Mouse (Mus musculus): Measurements from ENCODE around the gene Stat1.

The Stat1 gene

DNA sequence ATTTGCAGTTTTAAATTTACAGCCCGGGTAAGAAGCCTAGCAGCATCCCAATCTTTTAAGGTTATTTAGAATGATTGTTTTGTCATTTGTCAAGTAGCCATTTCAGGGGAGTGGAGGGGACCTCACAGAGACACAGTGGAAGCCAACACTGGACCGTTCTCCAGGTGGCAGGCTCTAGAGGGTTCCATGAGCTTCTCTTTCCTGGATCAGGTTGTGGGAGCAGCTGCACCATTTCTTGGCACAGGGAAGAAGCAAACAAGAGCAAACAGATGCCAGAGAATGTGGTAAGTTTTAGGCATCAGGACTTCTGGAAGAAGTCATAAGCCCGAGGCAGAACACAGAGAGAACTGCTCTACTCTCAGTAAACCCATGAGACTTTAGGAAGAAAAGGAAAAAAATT, 2.8 kb upstream of the Stat1 start:
- no peak for DNase-seq (ENCODE audit: low read depth, low spot score)
- Histone ChIP-seq H3K36me3 (ENCODE audit: control insufficient read depth, insufficient read depth, low read length, poor library complexity, severe bottlenecking) (no peaks in the 10 kb centered on the region), H3K27me3 (ENCODE audit: control insufficient read depth, insufficient read depth, low read length, poor library complexity, severe bottlenecking) (no peaks in the 10 kb centered on the region)

GRCm38 (mm10) chr1:52117777-52118176, 1.5 kb upstream of the Stat1 start:
- H3K27me3 ChIP-seq (ENCODE audit: control insufficient read depth, insufficient read depth, low read length, poor library complexity, severe bottlenecking) = no peaks in the 10 kb centered on the region
- peaks cover 7% of the 10 kb centered on the region for H3K36me3 ChIP-seq (ENCODE audit: control insufficient read depth, insufficient read depth, low read length, poor library complexity, severe bottlenecking)
- no peak for DNase-seq (ENCODE audit: low read depth, low spot score)

DNA sequence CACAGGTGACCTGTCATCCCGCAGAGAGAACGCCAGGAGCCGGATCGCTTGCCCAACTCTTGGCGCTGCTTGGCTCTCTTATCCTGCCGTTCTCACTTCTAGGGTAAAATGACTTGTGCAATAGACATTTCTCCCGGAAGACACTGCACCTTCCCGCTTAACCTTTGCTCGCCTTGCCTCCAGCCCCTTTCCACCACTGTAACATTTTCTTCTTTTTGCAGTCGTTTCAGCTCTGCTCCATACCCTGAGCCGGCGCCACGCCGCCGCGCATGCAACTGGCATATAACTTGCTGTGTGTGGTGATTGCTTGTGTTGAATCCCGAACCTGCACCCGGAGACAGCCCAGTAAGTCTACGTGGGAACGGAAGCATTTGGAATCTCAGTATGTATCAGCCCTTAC, 451 bp downstream of the Stat1 start:
- Histone ChIP-seq H3K27me3 (ENCODE audit: control insufficient read depth, insufficient read depth, low read length, poor library complexity, severe bottlenecking) (no peaks in the 10 kb centered on the region), H3K36me3 (ENCODE audit: control insufficient read depth, insufficient read depth, low read length, poor library complexity, severe bottlenecking) (peaks cover 10% of the 10 kb centered on the region)
- no peak for DNase-seq (ENCODE audit: low read depth, low spot score)

- DNase-seq (ENCODE audit: low read depth, low spot score) = peak; percentile 56
- peaks cover 11% of the 10 kb centered on the region for H3K36me3 ChIP-seq (ENCODE audit: control insufficient read depth, insufficient read depth, low read length, poor library complexity, severe bottlenecking)
- no peaks in the 10 kb centered on the region for H3K27me3 ChIP-seq (ENCODE audit: control insufficient read depth, insufficient read depth, low read length, poor library complexity, severe bottlenecking)
Observed at GRCm38 (mm10) chr1:52120191-52120590, 951 bp downstream of the Stat1 start.

DNA sequence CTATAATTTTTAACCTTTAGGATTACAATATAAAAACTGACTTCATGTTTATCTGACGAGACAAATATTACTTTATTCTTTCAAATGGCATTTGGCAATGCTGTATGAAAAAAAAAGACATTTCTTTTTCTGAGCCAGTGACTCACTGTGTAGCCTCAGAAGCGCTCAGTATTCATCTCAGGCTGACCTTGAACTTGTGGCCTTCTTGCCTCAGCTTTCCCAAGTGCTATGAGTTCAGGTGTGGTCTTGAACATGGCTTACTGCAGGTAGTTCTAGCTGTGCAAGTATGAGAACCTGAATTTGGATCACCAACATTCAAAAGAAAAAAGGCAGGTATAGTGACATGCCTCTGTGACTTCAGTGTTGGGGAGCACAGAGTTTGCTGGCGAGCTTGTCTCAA, 1.8 kb downstream of the Stat1 start:
- H3K36me3 ChIP-seq (ENCODE audit: control insufficient read depth, insufficient read depth, low read length, poor library complexity, severe bottlenecking) = peaks cover 18% of the 10 kb centered on the region
- DNase-seq (ENCODE audit: low read depth, low spot score) = no peak
- no peaks in the 10 kb centered on the region for H3K27me3 ChIP-seq (ENCODE audit: control insufficient read depth, insufficient read depth, low read length, poor library complexity, severe bottlenecking)

DNA sequence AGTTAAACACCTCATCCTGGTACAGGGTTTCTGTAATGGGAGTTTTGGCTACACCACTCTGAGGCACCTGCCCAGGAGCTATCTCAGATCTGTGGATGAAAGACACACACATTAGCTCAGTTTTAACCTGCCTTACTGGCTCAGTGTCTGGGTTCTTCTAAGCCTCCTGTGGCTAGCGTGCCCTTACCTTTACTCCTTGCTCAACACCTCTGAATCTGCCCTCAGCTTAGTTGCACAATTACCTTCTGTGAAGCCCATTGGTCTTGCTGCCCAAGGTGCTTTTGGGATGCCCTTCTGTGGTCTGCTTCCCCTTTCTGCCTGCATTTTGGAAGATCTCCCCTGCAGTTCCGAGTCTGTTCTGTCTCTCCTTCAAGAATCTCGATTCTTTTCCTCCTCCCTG, 5.6 kb downstream of the Stat1 start:
- no peak for DNase-seq (ENCODE audit: low read depth, low spot score)
- no peaks in the 10 kb centered on the region for H3K27me3 ChIP-seq (ENCODE audit: control insufficient read depth, insufficient read depth, low read length, poor library complexity, severe bottlenecking)
- H3K36me3 ChIP-seq (ENCODE audit: control insufficient read depth, insufficient read depth, low read length, poor library complexity, severe bottlenecking) = peaks cover 36% of the 10 kb centered on the region

DNA sequence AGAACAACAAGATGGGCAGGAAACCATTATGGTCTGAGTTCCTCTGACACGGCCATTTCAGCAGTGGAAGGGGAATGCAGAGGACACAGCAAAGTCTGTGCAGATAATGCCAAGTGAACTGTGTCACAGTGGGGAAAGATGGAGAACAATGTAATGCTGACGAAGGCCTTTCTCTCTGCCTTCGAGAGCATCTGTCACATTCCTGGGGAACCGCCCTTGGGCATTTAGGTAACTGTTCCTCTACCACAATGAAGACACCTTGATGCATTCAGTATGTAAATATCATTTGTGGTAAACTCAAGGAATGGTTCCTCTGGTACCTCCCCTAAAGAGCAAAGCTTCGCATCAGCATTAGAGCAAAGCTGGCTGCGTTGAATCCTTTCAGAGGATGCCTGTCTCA, 8.1 kb downstream of the Stat1 start:
- H3K27me3 ChIP-seq (ENCODE audit: control insufficient read depth, insufficient read depth, low read length, poor library complexity, severe bottlenecking) = no peaks in the 10 kb centered on the region
- no peak for DNase-seq (ENCODE audit: low read depth, low spot score)
- H3K36me3 ChIP-seq (ENCODE audit: control insufficient read depth, insufficient read depth, low read length, poor library complexity, severe bottlenecking) = peaks cover 36% of the 10 kb centered on the region

DNA sequence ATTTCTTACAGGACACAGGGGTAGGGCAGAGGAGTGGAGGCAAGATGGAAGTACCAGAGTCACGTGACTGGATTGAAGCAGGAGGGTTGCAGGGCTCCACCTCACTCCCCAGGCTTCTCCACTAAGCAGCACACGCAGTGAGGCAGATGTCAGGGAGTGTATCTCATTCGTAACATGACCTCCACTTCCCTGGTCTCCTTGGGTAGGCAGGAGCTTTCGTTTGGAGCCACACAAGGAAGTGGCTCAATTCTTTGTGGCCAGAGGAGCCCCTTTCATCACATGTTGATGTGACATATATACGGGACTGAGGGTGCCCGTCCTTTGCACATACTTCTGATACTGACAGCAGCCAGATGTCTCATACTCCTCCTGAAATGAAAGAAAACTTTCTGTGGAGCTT, 10.6 kb downstream of the Stat1 start:
- Histone ChIP-seq H3K36me3 (ENCODE audit: control insufficient read depth, insufficient read depth, low read length, poor library complexity, severe bottlenecking) (peaks cover 40% of the 10 kb centered on the region), H3K27me3 (ENCODE audit: control insufficient read depth, insufficient read depth, low read length, poor library complexity, severe bottlenecking) (no peaks in the 10 kb centered on the region)
- no peak for DNase-seq (ENCODE audit: low read depth, low spot score)

GRCm38 (mm10) chr1:52131787-52132377, 12.6 kb downstream of the Stat1 start:
- Histone ChIP-seq H3K36me3 (ENCODE audit: control insufficient read depth, insufficient read depth, low read length, poor library complexity, severe bottlenecking) (peaks cover 35% of the 10 kb centered on the region), H3K27me3 (ENCODE audit: control insufficient read depth, insufficient read depth, low read length, poor library complexity, severe bottlenecking) (no peaks in the 10 kb centered on the region)
- DNase-seq (ENCODE audit: low read depth, low spot score) = no peak

DNA sequence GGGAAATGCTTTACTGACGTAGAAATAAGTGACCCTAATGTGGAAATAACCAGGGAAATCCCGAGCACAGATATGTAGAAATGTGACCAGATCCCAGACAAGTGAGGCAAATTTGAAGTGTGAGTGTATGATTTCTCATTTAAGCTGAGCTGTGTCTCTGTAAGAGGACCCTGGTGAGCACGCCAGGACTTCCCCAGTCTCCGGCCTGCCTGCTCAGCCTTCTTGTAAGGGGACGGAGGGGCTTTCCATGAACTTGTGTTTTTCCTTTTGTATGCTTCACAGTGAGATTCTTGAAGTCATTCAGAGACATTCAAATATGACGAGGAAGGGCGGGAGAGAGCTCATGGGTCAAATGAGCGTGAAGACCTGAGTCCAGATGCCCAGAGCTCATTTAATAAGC, 14.0 kb downstream of the Stat1 start:
- Histone ChIP-seq H3K36me3 (ENCODE audit: control insufficient read depth, insufficient read depth, low read length, poor library complexity, severe bottlenecking) (peaks cover 38% of the 10 kb centered on the region), H3K27me3 (ENCODE audit: control insufficient read depth, insufficient read depth, low read length, poor library complexity, severe bottlenecking) (no peaks in the 10 kb centered on the region)
- DNase-seq (ENCODE audit: low read depth, low spot score) = no peak

DNA sequence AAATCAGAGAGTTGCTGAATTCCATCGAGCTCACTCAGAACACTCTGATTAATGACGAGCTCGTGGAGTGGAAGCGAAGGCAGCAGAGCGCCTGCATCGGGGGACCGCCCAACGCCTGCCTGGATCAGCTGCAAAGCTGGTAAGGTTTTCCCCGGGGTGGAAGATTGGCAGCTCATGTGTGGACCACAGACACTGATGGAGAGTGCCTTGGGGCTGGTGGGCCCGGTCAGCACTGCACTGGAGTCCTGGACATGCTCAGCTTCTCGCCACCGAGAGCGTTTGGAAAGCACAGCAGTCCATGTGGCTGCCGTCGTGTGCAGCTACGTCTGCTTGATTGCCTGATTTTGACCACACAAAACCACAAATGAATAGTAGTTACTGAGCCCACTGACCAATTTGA, 18.1 kb downstream of the Stat1 start:
- no peak for DNase-seq (ENCODE audit: low read depth, low spot score)
- H3K27me3 ChIP-seq (ENCODE audit: control insufficient read depth, insufficient read depth, low read length, poor library complexity, severe bottlenecking) = no peaks in the 10 kb centered on the region
- peaks cover 41% of the 10 kb centered on the region for H3K36me3 ChIP-seq (ENCODE audit: control insufficient read depth, insufficient read depth, low read length, poor library complexity, severe bottlenecking)

- H3K27me3 ChIP-seq (ENCODE audit: control insufficient read depth, insufficient read depth, low read length, poor library complexity, severe bottlenecking) = no peaks in the 10 kb centered on the region
- no peak for DNase-seq (ENCODE audit: low read depth, low spot score)
Observed at GRCm38 (mm10) chr1:52140534-52140933, 21.3 kb downstream of the Stat1 start.

DNA sequence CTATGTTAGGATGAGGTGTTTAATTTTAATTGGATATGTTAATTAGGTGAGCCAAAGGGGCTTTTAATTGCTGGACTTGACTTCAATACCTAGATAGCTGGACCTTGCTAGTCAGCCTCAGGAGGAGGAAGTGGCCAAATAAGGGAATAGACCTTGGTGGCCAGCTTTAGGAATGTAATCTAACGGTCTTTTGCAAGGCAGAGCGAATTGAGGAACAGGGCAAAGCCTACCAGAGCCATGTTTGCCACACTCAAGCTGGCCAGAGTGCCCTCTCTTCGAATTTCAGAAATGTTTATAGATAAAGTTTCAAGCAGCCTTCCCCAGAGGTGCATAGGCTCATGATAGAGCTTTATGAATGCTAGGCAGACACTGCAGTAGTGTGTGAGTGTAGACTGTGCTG, 22.2 kb downstream of the Stat1 start:
- Histone ChIP-seq H3K27me3 (ENCODE audit: control insufficient read depth, insufficient read depth, low read length, poor library complexity, severe bottlenecking) (no peaks in the 10 kb centered on the region), H3K36me3 (ENCODE audit: control insufficient read depth, insufficient read depth, low read length, poor library complexity, severe bottlenecking) (peaks cover 42% of the 10 kb centered on the region)
- DNase-seq (ENCODE audit: low read depth, low spot score) = no peak

More at GRCm38 (mm10) chr1:52140534-52140933, 21.3 kb downstream of the Stat1 start:
- peaks cover 42% of the 10 kb centered on the region for H3K36me3 ChIP-seq (ENCODE audit: control insufficient read depth, insufficient read depth, low read length, poor library complexity, severe bottlenecking)

GRCm38 (mm10) chr1:52142117-52142516, 22.9 kb downstream of the Stat1 start:
- H3K36me3 ChIP-seq (ENCODE audit: control insufficient read depth, insufficient read depth, low read length, poor library complexity, severe bottlenecking) = peaks cover 41% of the 10 kb centered on the region

DNA sequence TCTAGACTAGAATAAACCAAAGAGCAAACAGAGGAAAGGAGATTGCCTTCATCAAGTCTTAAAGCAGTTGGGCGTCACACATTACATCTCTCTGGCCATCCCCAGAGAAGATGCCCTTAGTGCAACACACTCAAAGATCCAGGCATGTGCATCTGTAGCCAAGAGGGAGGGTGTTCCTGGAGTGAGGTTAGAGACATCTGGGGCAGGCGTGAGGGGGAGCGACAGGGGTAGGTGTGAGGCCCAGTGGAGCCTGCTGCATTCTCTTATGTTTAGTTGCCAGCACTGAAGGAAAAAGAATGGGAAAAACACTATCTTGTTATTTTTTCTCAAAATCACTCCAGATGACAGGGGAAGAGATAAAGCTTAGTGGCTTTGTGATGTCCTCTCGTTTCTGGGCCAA, 24.0 kb downstream of the Stat1 start:
- no peak for DNase-seq (ENCODE audit: low read depth, low spot score)
- Histone ChIP-seq H3K36me3 (ENCODE audit: control insufficient read depth, insufficient read depth, low read length, poor library complexity, severe bottlenecking) (peaks cover 35% of the 10 kb centered on the region), H3K27me3 (ENCODE audit: control insufficient read depth, insufficient read depth, low read length, poor library complexity, severe bottlenecking) (no peaks in the 10 kb centered on the region)

More at GRCm38 (mm10) chr1:52142117-52142516, 22.9 kb downstream of the Stat1 start:
- no peaks in the 10 kb centered on the region for H3K27me3 ChIP-seq (ENCODE audit: control insufficient read depth, insufficient read depth, low read length, poor library complexity, severe bottlenecking)
- no peak for DNase-seq (ENCODE audit: low read depth, low spot score)

DNA sequence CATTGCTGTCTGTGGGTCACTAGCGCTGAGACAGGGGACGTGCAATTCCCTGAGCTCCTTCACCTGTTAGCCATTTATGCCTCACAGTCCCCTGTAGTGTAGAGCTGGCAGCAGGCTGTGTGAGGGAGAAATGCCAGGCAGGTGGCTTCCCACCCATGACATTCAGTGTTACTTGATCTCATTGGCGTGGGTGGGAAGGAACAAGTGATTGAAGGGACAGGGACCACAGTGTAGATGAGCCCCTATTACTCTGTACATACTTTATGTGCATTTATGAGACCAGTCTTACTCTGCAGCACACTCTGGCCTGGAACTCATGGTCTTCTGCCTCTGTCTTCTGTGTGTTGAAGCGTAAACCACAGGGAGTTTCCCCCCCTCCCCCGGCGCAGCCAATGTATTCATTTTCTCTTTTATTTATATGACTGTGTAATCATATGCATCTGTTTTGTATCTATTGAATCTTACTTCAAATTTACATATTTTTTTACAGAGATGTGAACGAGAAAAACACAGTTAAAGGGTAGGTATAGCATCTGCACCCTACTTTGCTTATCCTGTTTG, 24.4 kb downstream of the Stat1 start:
- peak; percentile 61 for DNase-seq (ENCODE audit: low read depth, low spot score)
- H3K36me3 ChIP-seq (ENCODE audit: control insufficient read depth, insufficient read depth, low read length, poor library complexity, severe bottlenecking) = peaks cover 31% of the 10 kb centered on the region
- H3K27me3 ChIP-seq (ENCODE audit: control insufficient read depth, insufficient read depth, low read length, poor library complexity, severe bottlenecking) = no peaks in the 10 kb centered on the region
